Mouse (Mus musculus) brain, embryonic 14.5 days (tissue): ENCODE results near the gene Zswim8.

Experiments
- CTCF ChIP-seq: fragments of 200-500 bp; IDR thresholded peaks from 2 replicates; pipeline ENCODE4 v1.5.1; 2012; ENCODE audit warnings: inconsistent platforms, mild to moderate bottlenecking, moderate library complexity, borderline replicate concordance; ENCODE audit not compliant: insufficient read depth, insufficient read length; ENCODE audit errors: extremely low read depth
- POLR2A ChIP-seq: fragments of 200-500 bp; IDR thresholded peaks from 2 replicates; pipeline ENCODE4 v1.6.1; 2012; ENCODE audit warnings: mild to moderate bottlenecking, inconsistent platforms, borderline replicate concordance; ENCODE audit not compliant: poor library complexity, insufficient read depth, insufficient read length, severe bottlenecking; ENCODE audit errors: extremely low read depth

- peak; percentile 24; the same call in 1 of the 2 replicates for TF ChIP-seq CTCF
- TF ChIP-seq POLR2A: no peak
These were observed 39.6 kb downstream of the Zswim8 start for GRCm38 (mm10) chr14:20746935-20747334.
